Mouse (Mus musculus): Measurements from ENCODE around the gene Hk1. TPM values are rescaled to one million over a fixed set of nuclear protein-coding genes. Genes with fewer than 3 reads are reported as not detected.

Gene Hk1
- polyA plus RNA-seq (2014; fragmentation: Nextera tagmentation; extraction: Ambion mirVana) = 28.4 and 33.7 TPM in 2 replicates

DNA sequence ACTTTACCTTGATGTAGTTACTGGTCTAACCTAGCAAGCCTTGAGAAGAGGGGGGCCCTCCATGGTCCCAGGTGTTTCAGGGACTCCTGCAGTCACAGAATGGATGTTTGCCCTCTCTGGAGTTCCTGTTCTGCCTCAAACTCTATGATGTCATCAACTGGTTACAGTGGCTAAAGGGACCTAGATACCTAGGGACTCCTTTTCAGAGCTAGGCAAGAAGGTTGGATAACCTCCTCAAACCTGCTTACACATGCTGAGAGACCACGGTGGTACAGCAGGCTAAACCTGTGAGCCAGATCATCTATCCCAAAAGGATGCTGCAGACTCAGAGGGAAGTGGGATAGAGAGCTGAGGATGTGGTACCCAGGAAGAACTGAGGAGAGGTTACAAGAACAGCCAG, at the start of gene Hk1:
TSS of gene Hk1 (minus strand) at position 101 of the 400 bp plus-strand sequence.
- Histone ChIP-seq H3K9me3 (ENCODE audit: control insufficient read depth, low read length) (no peaks in the 10 kb centered on the region), H3K27me3 (replicated peaks; ENCODE audit: control insufficient read depth, insufficient read depth, low read length) (no peaks in the 10 kb centered on the region), H3K9ac (ENCODE audit: low read depth, low read length) (no peak within 1 kb of the TSS), H3K36me3 (ENCODE audit: control insufficient read depth, insufficient read depth, low read length) (no peaks in the 10 kb centered on the region), H3K4me1 (ENCODE audit: control insufficient read depth, insufficient read depth, low read length) (no peaks in the 10 kb centered on the region), H3K27ac (replicated peaks; ENCODE audit: low read depth, low read length) (no peak within 1 kb of the TSS), H3K4me2 (ENCODE audit: low read depth, low read length) (no peak within 1 kb of the TSS), H3K4me3 (ENCODE audit: low read depth, low read length) (no peak within 1 kb of the TSS)
- no peak for ATAC-seq (ENCODE audit: low read depth)
- 95% methylated on average over 1 of the region's 1 CpGs for WGBS
- DNase-seq (ENCODE audit: low spot score) = no peak

DNA sequence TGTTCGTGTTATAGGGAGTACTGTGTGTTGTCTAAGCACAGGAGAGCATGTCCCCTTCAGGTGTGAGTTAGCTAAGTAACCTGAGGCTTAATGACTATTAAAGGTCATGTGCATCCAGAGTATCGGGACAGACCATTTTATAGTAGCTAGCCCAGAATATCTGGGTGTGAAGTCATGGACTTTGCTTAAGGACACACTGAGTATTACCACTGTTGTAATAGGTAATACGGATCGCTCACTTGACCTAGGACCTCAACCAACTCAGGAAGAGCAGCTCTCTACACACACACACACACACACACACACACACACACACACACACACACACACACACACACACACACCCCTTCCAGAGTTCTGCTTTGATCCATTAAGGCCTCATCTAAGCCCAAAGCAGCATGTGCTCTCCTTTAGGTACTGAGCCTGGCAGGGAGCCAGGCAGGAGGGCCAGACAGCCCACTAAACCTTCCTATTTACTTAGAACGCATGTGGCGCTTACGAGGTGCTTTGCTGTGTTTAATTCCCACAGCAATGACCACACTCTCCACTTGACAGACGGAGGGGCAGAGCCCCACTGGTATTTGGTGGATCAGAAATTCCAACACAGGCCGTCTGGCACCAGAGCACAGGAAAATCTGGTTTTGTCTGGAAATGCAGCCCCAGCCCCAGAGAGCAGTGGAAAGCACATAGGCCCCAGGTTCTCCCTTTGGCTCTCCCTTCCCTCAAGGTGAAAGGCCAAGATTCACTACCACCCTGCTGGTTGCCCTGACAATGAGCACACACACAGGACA, 45.6 kb upstream of the Hk1 start:
- peak; percentile 48 for ATAC-seq (ENCODE audit: low read depth)
- peak; percentile 65 for DNase-seq (ENCODE audit: low spot score)

DNA sequence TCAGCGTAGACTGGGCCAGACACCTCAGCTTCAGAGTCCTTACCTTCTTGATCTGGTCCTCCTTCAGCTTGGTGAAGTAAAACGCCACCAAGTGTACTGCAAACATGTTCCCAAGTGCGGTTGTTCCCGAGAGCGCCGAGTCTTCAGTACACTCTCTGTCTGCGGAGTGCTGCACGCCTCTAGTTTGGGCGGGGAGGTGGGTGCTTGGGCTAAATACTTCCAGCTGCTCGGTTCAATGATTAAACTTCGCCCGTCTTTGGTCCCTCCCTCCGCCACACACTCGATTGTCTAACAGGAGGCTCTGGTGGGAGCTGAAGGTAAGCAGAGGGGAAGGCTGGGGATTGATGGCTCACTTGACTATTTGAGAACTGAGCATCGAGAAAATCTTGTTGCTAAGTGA, 42.5 kb upstream of the Hk1 start, which contains the start of gene Hkdc1:
TSS of gene Hkdc1 (minus strand) at position 237 of the 400 bp plus-strand sequence.
- no peaks in the 10 kb centered on the region for H3K27me3 ChIP-seq (replicated peaks; ENCODE audit: control insufficient read depth, insufficient read depth, low read length)
- H3K27ac ChIP-seq (replicated peaks; ENCODE audit: low read depth, low read length) = no peak within 1 kb of the TSS
- ATAC-seq (ENCODE audit: low read depth) (no peak), DNase-seq (ENCODE audit: low spot score) (peak; percentile 35)
- no peak within 1 kb of the TSS for H3K4me3 ChIP-seq (ENCODE audit: low read depth, low read length)
- WGBS = 27% methylated on average over 15 of the region's 15 CpGs
- H3K9me3 ChIP-seq (ENCODE audit: control insufficient read depth, low read length) = no peaks in the 10 kb centered on the region
- peaks cover 8% of the 10 kb centered on the region for H3K4me1 ChIP-seq (ENCODE audit: control insufficient read depth, insufficient read depth, low read length)
- H3K4me2 ChIP-seq (ENCODE audit: low read depth, low read length) = peak within 1 kb of the TSS; percentile 33; the same call in 1 of the 2 replicates
- H3K9ac ChIP-seq (ENCODE audit: low read depth, low read length) = peak within 1 kb of the TSS; percentile 34; the same call in 1 of the 2 replicates
- H3K36me3 ChIP-seq (ENCODE audit: control insufficient read depth, insufficient read depth, low read length) = no peaks in the 10 kb centered on the region

More for the DNA sequence above, 45.6 kb upstream of the Hk1 start:
- Histone ChIP-seq H3K9ac (ENCODE audit: low read depth, low read length) (no peak overlapping the region), H3K4me1 (ENCODE audit: control insufficient read depth, insufficient read depth, low read length) (peaks cover 8% of the 10 kb centered on the region), H3K4me3 (ENCODE audit: low read depth, low read length) (no peak overlapping the region), H3K9me3 (ENCODE audit: control insufficient read depth, low read length) (no peaks in the 10 kb centered on the region), H3K27me3 (replicated peaks; ENCODE audit: control insufficient read depth, insufficient read depth, low read length) (no peaks in the 10 kb centered on the region), H3K36me3 (ENCODE audit: control insufficient read depth, insufficient read depth, low read length) (peaks cover 27% of the 10 kb centered on the region), H3K27ac (replicated peaks; ENCODE audit: low read depth, low read length) (no peak overlapping the region), H3K4me2 (ENCODE audit: low read depth, low read length) (no peak overlapping the region)
- 34% methylated on average over 9 of the region's 9 CpGs for WGBS

DNA sequence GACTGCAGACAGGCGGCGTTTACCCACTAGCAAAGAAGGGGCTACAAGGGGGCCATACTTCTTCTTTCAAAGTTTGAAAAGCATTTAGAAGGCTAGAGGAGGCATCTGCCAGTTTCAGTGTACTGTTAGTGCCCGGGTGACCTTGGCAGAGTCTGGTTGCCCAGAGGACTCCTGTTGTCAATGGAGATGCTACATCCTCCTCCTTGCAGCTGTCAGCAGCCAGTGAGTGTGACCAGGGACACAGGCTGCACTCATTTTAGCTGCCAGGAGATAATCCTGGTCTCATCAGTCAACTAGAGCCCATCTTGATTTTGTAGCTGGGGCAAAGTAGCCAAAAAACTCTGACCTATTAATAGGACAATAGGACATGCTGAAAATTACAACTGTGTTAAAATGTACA, 41.4 kb upstream of the Hk1 start:
- no peak for ATAC-seq (ENCODE audit: low read depth)
- H3K27me3 ChIP-seq (replicated peaks; ENCODE audit: control insufficient read depth, insufficient read depth, low read length) = no peaks in the 10 kb centered on the region
- H3K27ac ChIP-seq (replicated peaks; ENCODE audit: low read depth, low read length) = no peak overlapping the region
- H3K4me1 ChIP-seq (ENCODE audit: control insufficient read depth, insufficient read depth, low read length) = peaks cover 7% of the 10 kb centered on the region
- no peaks in the 10 kb centered on the region for H3K9me3 ChIP-seq (ENCODE audit: control insufficient read depth, low read length)
- WGBS = 91% methylated on average over 3 of the region's 3 CpGs
- no peak overlapping the region for H3K9ac ChIP-seq (ENCODE audit: low read depth, low read length)
- H3K36me3 ChIP-seq (ENCODE audit: control insufficient read depth, insufficient read depth, low read length) = no peaks in the 10 kb centered on the region
- no peak overlapping the region for H3K4me3 ChIP-seq (ENCODE audit: low read depth, low read length)
- no peak overlapping the region for H3K4me2 ChIP-seq (ENCODE audit: low read depth, low read length)
- no peak for DNase-seq (ENCODE audit: low spot score)

DNA sequence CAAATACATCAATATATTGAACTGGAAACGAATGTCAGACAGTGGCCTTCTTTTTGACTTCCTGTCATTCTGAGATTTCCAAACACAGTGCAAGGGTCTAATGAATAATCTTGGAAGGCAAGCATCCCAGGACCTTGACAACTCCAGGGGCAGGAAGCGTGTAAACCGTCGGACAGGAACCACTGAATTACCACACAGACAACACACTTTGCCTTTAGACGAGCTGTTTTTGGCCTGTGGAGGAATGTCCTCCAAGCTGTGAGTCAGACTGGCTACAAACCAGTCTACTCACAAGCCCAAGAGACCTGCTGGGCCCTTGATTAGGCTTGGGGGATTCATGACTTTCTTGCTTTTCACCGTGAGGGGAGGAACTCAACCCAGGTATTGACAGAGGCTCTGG, 40.7 kb upstream of the Hk1 start:
- H3K4me1 ChIP-seq (ENCODE audit: control insufficient read depth, insufficient read depth, low read length) = peaks cover under 1% of the 10 kb centered on the region; the same call in 1 of the 2 replicates
- no peak overlapping the region for H3K27ac ChIP-seq (replicated peaks; ENCODE audit: low read depth, low read length)
- no peaks in the 10 kb centered on the region for H3K9me3 ChIP-seq (ENCODE audit: control insufficient read depth, low read length)
- DNase-seq (ENCODE audit: low spot score) = no peak
- no peaks in the 10 kb centered on the region for H3K27me3 ChIP-seq (replicated peaks; ENCODE audit: control insufficient read depth, insufficient read depth, low read length)
- no peak overlapping the region for H3K4me3 ChIP-seq (ENCODE audit: low read depth, low read length)
- no peak overlapping the region for H3K9ac ChIP-seq (ENCODE audit: low read depth, low read length)
- 71% methylated on average over 6 of the region's 6 CpGs for WGBS
- no peak for ATAC-seq (ENCODE audit: low read depth)
- no peaks in the 10 kb centered on the region for H3K36me3 ChIP-seq (ENCODE audit: control insufficient read depth, insufficient read depth, low read length)
- no peak overlapping the region for H3K4me2 ChIP-seq (ENCODE audit: low read depth, low read length)

DNA sequence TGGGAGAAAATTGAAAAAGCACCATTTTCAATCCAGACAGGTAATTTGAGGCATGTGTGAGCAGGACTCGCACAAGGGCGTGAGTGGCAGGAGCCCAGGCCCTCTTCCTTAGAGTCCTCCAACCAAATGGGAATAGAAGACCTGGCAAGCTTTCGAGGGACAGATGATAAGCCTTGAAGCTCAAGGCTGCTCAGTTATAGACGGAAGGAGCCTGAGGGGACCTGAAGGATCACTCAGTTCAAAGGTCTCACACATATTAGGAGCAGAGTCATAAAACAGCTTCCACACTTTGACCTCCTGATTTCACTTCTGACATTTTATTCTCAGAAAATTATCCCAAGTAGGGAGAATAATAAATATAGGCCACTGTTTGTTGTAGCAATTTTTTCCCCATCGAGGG, 39.7 kb upstream of the Hk1 start:
- no peak overlapping the region for H3K27ac ChIP-seq (replicated peaks; ENCODE audit: low read depth, low read length)
- 55% methylated on average over 5 of the region's 5 CpGs for WGBS
- no peak for ATAC-seq (ENCODE audit: low read depth)
- H3K27me3 ChIP-seq (replicated peaks; ENCODE audit: control insufficient read depth, insufficient read depth, low read length) = no peaks in the 10 kb centered on the region
- H3K4me1 ChIP-seq (ENCODE audit: control insufficient read depth, insufficient read depth, low read length) = no peaks in the 10 kb centered on the region
- DNase-seq (ENCODE audit: low spot score) = no peak
- no peak overlapping the region for H3K4me2 ChIP-seq (ENCODE audit: low read depth, low read length)
- H3K4me3 ChIP-seq (ENCODE audit: low read depth, low read length) = no peak overlapping the region
- H3K36me3 ChIP-seq (ENCODE audit: control insufficient read depth, insufficient read depth, low read length) = no peaks in the 10 kb centered on the region
- H3K9me3 ChIP-seq (ENCODE audit: control insufficient read depth, low read length) = no peaks in the 10 kb centered on the region
- H3K9ac ChIP-seq (ENCODE audit: low read depth, low read length) = no peak overlapping the region

DNA sequence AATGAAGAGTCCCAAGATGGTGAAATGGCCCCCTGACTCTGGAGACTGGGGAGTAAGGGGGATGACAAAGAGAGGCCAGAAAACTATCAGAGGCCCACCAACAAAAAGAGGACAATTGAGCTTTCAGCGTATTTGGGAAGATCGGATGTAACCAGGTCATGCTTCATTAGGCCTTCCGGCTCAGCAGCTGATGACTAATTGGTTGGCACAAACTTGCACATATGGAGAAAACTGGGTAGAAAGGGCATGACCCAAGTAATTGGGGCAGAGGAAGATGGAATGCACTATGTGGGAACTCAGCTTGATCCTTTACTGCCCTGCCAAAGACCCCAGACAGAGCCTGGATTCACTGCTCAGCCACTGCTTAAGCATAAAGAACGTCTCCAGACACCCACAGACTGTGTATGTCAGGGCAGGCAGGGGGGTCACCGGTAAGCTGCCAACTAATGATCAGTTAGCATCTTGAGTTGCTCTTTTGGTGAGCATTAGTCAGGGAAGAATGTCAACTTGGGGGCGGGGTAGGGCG, 39.2 kb upstream of the Hk1 start:
- Histone ChIP-seq H3K4me1 (ENCODE audit: control insufficient read depth, insufficient read depth, low read length) (no peaks in the 10 kb centered on the region), H3K27ac (replicated peaks; ENCODE audit: low read depth, low read length) (no peak overlapping the region), H3K9me3 (ENCODE audit: control insufficient read depth, low read length) (no peaks in the 10 kb centered on the region), H3K27me3 (replicated peaks; ENCODE audit: control insufficient read depth, insufficient read depth, low read length) (no peaks in the 10 kb centered on the region), H3K9ac (ENCODE audit: low read depth, low read length) (no peak overlapping the region), H3K4me3 (ENCODE audit: low read depth, low read length) (no peak overlapping the region), H3K4me2 (ENCODE audit: low read depth, low read length) (no peak overlapping the region), H3K36me3 (ENCODE audit: control insufficient read depth, insufficient read depth, low read length) (no peaks in the 10 kb centered on the region)
- 48% methylated on average over 7 of the region's 7 CpGs for WGBS
- peak; percentile 68 for DNase-seq (ENCODE audit: low spot score)
- ATAC-seq (ENCODE audit: low read depth) = peak; percentile 51; the same call in 1 of the 2 replicates

DNA sequence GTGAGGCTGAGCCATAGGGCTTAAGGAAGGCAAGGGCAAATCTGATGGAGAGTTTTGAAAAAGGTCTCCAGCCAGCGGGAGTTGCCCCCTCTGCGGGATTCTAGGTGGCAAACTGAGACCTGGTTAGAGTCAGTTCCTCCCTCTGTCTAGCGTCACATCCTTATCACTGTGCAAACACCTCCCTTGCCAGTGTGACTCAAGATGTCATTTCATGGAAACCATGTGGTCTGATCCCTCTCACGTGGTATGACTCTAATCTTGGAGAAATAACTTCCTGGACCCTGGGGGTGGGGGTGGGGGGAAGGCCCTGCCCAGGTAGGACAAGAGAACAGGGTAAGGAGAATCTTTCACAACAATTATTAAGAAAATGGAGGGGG, 33.9 kb upstream of the Hk1 start:
- no peak overlapping the region for H3K9ac ChIP-seq (ENCODE audit: low read depth, low read length)
- WGBS = 38% methylated on average over 4 of the region's 4 CpGs
- no peak overlapping the region for H3K4me2 ChIP-seq (ENCODE audit: low read depth, low read length)
- no peaks in the 10 kb centered on the region for H3K27me3 ChIP-seq (replicated peaks; ENCODE audit: control insufficient read depth, insufficient read depth, low read length)
- H3K9me3 ChIP-seq (ENCODE audit: control insufficient read depth, low read length) = no peaks in the 10 kb centered on the region
- no peak overlapping the region for H3K4me3 ChIP-seq (ENCODE audit: low read depth, low read length)
- H3K27ac ChIP-seq (replicated peaks; ENCODE audit: low read depth, low read length) = no peak overlapping the region
- H3K4me1 ChIP-seq (ENCODE audit: control insufficient read depth, insufficient read depth, low read length) = no peaks in the 10 kb centered on the region
- H3K36me3 ChIP-seq (ENCODE audit: control insufficient read depth, insufficient read depth, low read length) = no peaks in the 10 kb centered on the region
- DNase-seq (ENCODE audit: low spot score) (no peak), ATAC-seq (ENCODE audit: low read depth) (no peak)

Data from embryonic facial prominence, embryonic 14.5 days (tissue).